Mouse (Mus musculus) CH12.LX (cell line): ENCODE measurements around the gene Casq2.
A peak's percentile ranks its signal among the peaks of the same experiment; 100 is the strongest.

Experiments
- CTCF ChIP-seq, 2 experiments: IDR thresholded peaks in 1 of 2; conservative IDR thresholded peaks in 1 of 2; 2 replicates each; pipeline ENCODE4 v1.5.1; 2011 to 2012; ENCODE audit warnings: low read depth in 2 of 2, low read length in 2 of 2, improper control_type of control experiment in 1 of 2, inconsistent platforms in 1 of 2, mild to moderate bottlenecking in 1 of 2, moderate library complexity in 1 of 2
- ELF1 ChIP-seq: IDR thresholded peaks from 2 replicates; pipeline ENCODE4 v1.6.1; 2014; ENCODE audit warnings: low read depth, mild to moderate bottlenecking, inconsistent platforms, low read length, improper control_type of control experiment
- EP300 ChIP-seq: IDR thresholded peaks from 2 replicates; pipeline ENCODE4 v1.6.1; 2011; ENCODE audit warnings: low read length, improper control_type of control experiment
- HCFC1 ChIP-seq: IDR thresholded peaks from 2 replicates; pipeline ENCODE4 v1.6.1; 2012; ENCODE audit warnings: low read depth, mild to moderate bottlenecking, inconsistent platforms, low read length, improper control_type of control experiment
- JUND ChIP-seq: conservative IDR thresholded peaks from 2 replicates; pipeline ENCODE4 v1.6.1; 2011; ENCODE audit warnings: low read depth, low read length, improper control_type of control experiment
- MXI1 ChIP-seq: IDR thresholded peaks from 2 replicates; pipeline ENCODE4 v1.6.1; 2011; ENCODE audit warnings: mild to moderate bottlenecking, low read depth, low read length, improper control_type of control experiment
- NELFE ChIP-seq: IDR thresholded peaks from 2 replicates; pipeline ENCODE4 v1.6.1; 2011; ENCODE audit warnings: low read depth, low read length, improper control_type of control experiment
- NRF1 ChIP-seq: IDR thresholded peaks from 2 replicates; pipeline ENCODE4 v1.6.1; 2014; ENCODE audit warnings: low read depth, mild to moderate bottlenecking, inconsistent platforms, low read length, improper control_type of control experiment, moderate library complexity
- POLR2A ChIP-seq: IDR thresholded peaks from 2 replicates; pipeline ENCODE4 v1.6.1; 2011; ENCODE audit warnings: low read depth, mild to moderate bottlenecking, improper control_type of control experiment, low read length
- SMC3 ChIP-seq: IDR thresholded peaks from 2 replicates; pipeline ENCODE4 v1.6.1; 2011; ENCODE audit warnings: low read depth, low read length, improper control_type of control experiment
- USF1 ChIP-seq: IDR thresholded peaks from 2 replicates; pipeline ENCODE4 v1.6.1; 2014; ENCODE audit warnings: low read depth, mild to moderate bottlenecking, inconsistent platforms, low read length, improper control_type of control experiment
- ZC3H11A ChIP-seq: IDR thresholded peaks from 2 replicates; pipeline ENCODE4 v1.6.1; 2012; ENCODE audit warnings: low read depth, mild to moderate bottlenecking, inconsistent platforms, low read length, improper control_type of control experiment

DNA sequence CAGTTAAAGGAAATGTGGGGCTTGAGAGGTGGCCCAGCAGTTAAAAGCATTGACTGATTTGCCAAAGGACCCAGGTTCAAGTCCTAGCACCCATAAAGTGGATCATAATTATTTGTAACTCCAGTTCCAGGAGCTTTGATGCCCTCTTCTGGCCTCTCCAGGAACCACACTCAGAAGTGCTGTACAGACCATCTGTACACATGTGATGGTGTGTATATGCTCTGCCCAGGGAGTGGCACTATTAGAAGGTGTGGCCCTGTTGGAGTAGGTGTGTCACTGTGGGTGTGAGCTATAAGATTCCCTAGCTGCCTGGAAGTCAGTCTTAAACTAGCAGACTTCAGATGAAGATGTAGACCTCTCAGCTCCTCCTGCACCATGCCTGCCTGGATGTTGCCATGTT is 34.7 kb downstream of the Casq2 start:
- no peak for TF ChIP-seq EP300
- peak in 1 of 2 experiments; percentile 16; a peak in 1 of 4 replicates for TF ChIP-seq CTCF (conservative IDR thresholded peaks at IDR 0.05 in 1 of 2, IDR thresholded peaks at IDR 0.05 in 1 of 2; ENCODE audit: low read depth in 2 of 2, low read length in 2 of 2)
- TF ChIP-seq HCFC1 = no peak
- TF ChIP-seq USF1 = no peak
- TF ChIP-seq ELF1 = no peak
- no peak for TF ChIP-seq SMC3
- no peak for TF ChIP-seq JUND
- no peak for TF ChIP-seq NRF1
- TF ChIP-seq MXI1 = no peak
- TF ChIP-seq POLR2A = no peak
- no peak for TF ChIP-seq NELFE
- TF ChIP-seq ZC3H11A = no peak
